Mouse (Mus musculus) kidney, adult 2 months (tissue): ENCODE measurements at regions not wholly inside any gene's neighbourhood (a gene's known extent, or its start where the extent isn't known, plus 50 kb on each side); places are given as distances from the start of the nearest gene placed in this dataset.

Source experiments
- DNase-seq: peaks from one replicate; pipeline ENCODE4 v3.0.0; 2021
- H3K27ac ChIP-seq: fragments of 200-500 bp; 2 replicates; pipeline ENCODE4 v1.5.1; 2012; ENCODE audit warnings: low read depth, low read length, control low read depth, inconsistent platforms; ENCODE audit not compliant: insufficient read depth
- H3K27me3 ChIP-seq: fragments of 200-500 bp; replicated peaks from 2 replicates; pipeline ENCODE4 v1.6.1; 2012; ENCODE audit warnings: mild to moderate bottlenecking, moderate library complexity, low read length, inconsistent platforms; ENCODE audit not compliant: control insufficient read depth, insufficient read depth
- H3K36me3 ChIP-seq: fragments of 200-500 bp; 2 replicates; pipeline ENCODE4 v1.6.1; 2012; ENCODE audit warnings: mild to moderate bottlenecking, moderate library complexity, low read length, inconsistent platforms; ENCODE audit not compliant: control insufficient read depth, insufficient read depth
- H3K4me1 ChIP-seq: fragments of 200-500 bp; 2 replicates; pipeline ENCODE4 v1.6.1; 2011; ENCODE audit warnings: low read length; ENCODE audit not compliant: control insufficient read depth, insufficient read depth
- H3K4me3 ChIP-seq: fragments of 200-500 bp; 2 replicates; pipeline ENCODE4 v1.5.1; 2011; ENCODE audit warnings: mild to moderate bottlenecking, low read depth, low read length, control low read depth; ENCODE audit not compliant: insufficient read depth
- CTCF ChIP-seq: fragments of 200-500 bp; conservative IDR thresholded peaks from 2 replicates; pipeline ENCODE4 v1.5.1; 2011; ENCODE audit warnings: low read depth, mild to moderate bottlenecking, control low read depth, low read length, moderate library complexity, mixed read lengths; ENCODE audit not compliant: insufficient read depth, insufficient read length
- POLR2A ChIP-seq: fragments of 200-500 bp; IDR thresholded peaks from one replicate; pipeline ENCODE4 v1.6.1; 2011; ENCODE audit warnings: low read depth, low read length, control low read depth
- WGBS: fragments of 180-500 bp; shearing (Covaris S2); methylation state at CpG from one replicate; pipeline ENCODE4 v1.1.7; 2018; 5-methylcytosine and 5-hydroxymethylcytosine counted together

GRCm38 (mm10) chr10:104367219-104367618, 173.4 kb downstream of the Gm4340 start:
- Histone ChIP-seq H3K4me3 (no peak overlapping the region), H3K27me3 (no peaks in the 10 kb centered on the region), H3K4me1 (no peaks in the 10 kb centered on the region), H3K36me3 (no peaks in the 10 kb centered on the region), H3K27ac (no peak overlapping the region)
- no peak for DNase-seq
- TF ChIP-seq POLR2A (no peak), CTCF (no peak)
- WGBS, result 90% methylated on average over 2 of the region's 2 CpGs

GRCm38 (mm10) chr10:104374567-104374966, 180.7 kb downstream of the Gm4340 start:
- no peak overlapping the region for H3K27ac ChIP-seq
- H3K27me3 ChIP-seq, result no peaks in the 10 kb centered on the region
- no peaks in the 10 kb centered on the region for H3K36me3 ChIP-seq
- 52% methylated on average over 1 of the region's 1 CpGs for WGBS
- no peak for DNase-seq
- H3K4me1 ChIP-seq, result no peaks in the 10 kb centered on the region
- TF ChIP-seq POLR2A (no peak), CTCF (no peak)
- H3K4me3 ChIP-seq, result no peak overlapping the region

GRCm38 (mm10) chr10:104388254-104388653, 194.4 kb downstream of the Gm4340 start:
- H3K36me3 ChIP-seq, result no peaks in the 10 kb centered on the region
- TF ChIP-seq CTCF, result no peak
- TF ChIP-seq POLR2A, result no peak
- WGBS, result 52% methylated on average over 2 of the region's 2 CpGs
- DNase-seq, result no peak
- H3K4me1 ChIP-seq, result no peaks in the 10 kb centered on the region
- H3K4me3 ChIP-seq, result no peak overlapping the region
- H3K27me3 ChIP-seq, result no peaks in the 10 kb centered on the region
- no peak overlapping the region for H3K27ac ChIP-seq

GRCm38 (mm10) chr10:104395711-104396110, 201.9 kb downstream of the Gm4340 start:
- H3K4me1 ChIP-seq, result no peaks in the 10 kb centered on the region
- no peaks in the 10 kb centered on the region for H3K36me3 ChIP-seq
- H3K4me3 ChIP-seq, result no peak overlapping the region
- H3K27me3 ChIP-seq, result no peaks in the 10 kb centered on the region
- TF ChIP-seq CTCF (no peak), POLR2A (no peak)
- DNase-seq, result no peak
- H3K27ac ChIP-seq, result no peak overlapping the region
- WGBS, result 26% methylated on average over 1 of the region's 1 CpGs

- no peaks in the 10 kb centered on the region for H3K27me3 ChIP-seq
These were observed 214.9 kb downstream of the Gm4340 start for GRCm38 (mm10) chr10:104408751-104409150.

GRCm38 (mm10) chr10:104422541-104422940, 228.7 kb downstream of the Gm4340 start:
- Histone ChIP-seq H3K4me3 (no peak overlapping the region), H3K4me1 (no peaks in the 10 kb centered on the region), H3K27me3 (no peaks in the 10 kb centered on the region), H3K27ac (no peak overlapping the region), H3K36me3 (no peaks in the 10 kb centered on the region)
- no peak for TF ChIP-seq POLR2A
- no peak for TF ChIP-seq CTCF
- DNase-seq, result no peak

More at GRCm38 (mm10) chr10:104408751-104409150, 214.9 kb downstream of the Gm4340 start:
- no peak for DNase-seq
- WGBS, result 70% methylated on average over 4 of the region's 4 CpGs
- H3K36me3 ChIP-seq, result no peaks in the 10 kb centered on the region
- H3K27ac ChIP-seq, result no peak overlapping the region
- no peak overlapping the region for H3K4me3 ChIP-seq
- TF ChIP-seq POLR2A (no peak), CTCF (no peak)
- no peaks in the 10 kb centered on the region for H3K4me1 ChIP-seq

- no peaks in the 10 kb centered on the region for H3K27me3 ChIP-seq
- DNase-seq, result no peak
These were observed 229.3 kb downstream of the Gm4340 start for GRCm38 (mm10) chr10:104423161-104423560.

GRCm38 (mm10) chr10:104423761-104424160, 229.9 kb downstream of the Gm4340 start:
- Histone ChIP-seq H3K4me3 (no peak overlapping the region), H3K27ac (no peak overlapping the region), H3K36me3 (no peaks in the 10 kb centered on the region), H3K4me1 (no peaks in the 10 kb centered on the region), H3K27me3 (no peaks in the 10 kb centered on the region)
- TF ChIP-seq POLR2A, result no peak
- TF ChIP-seq CTCF, result no peak
- DNase-seq, result no peak

More at GRCm38 (mm10) chr10:104423161-104423560, 229.3 kb downstream of the Gm4340 start:
- no peak overlapping the region for H3K27ac ChIP-seq
- WGBS, result 91% methylated on average over 4 of the region's 4 CpGs
- no peaks in the 10 kb centered on the region for H3K4me1 ChIP-seq
- TF ChIP-seq CTCF (no peak), POLR2A (no peak)
- no peak overlapping the region for H3K4me3 ChIP-seq
- H3K36me3 ChIP-seq, result no peaks in the 10 kb centered on the region
